Mouse (Mus musculus): ENCODE results near the gene Ecpas.

Ecpas gene

GRCm38 (mm10) chr4:58912629-58913335 is at the start of gene Ecpas:
TSS of gene Ecpas (minus strand) at chr4:58912749.
- in situ Hi-C loops (cut with MseI, MboI), result no loop called here

DNA sequence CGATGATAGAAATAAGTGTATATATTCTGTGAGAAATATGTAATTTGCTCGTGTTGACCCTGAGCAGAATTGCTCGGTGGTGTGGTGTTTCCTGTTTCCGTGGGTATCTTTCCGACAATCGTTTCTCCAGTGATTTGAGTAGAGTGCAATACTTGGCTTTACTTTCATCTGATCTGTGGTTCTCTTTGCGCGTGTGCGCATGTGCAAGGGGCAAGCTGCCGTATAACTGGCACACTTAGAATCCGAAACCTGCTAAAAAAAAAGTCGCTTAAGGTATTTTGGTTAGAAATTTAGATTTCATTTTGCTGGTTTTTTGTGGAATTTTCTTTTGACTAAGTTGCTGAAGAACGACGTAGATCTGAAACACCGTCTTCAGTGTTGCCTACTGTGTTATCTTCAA is 49.2 kb upstream of the Ecpas start:
- in situ Hi-C loops (cut with MseI, MboI), result no loop called here

DNA sequence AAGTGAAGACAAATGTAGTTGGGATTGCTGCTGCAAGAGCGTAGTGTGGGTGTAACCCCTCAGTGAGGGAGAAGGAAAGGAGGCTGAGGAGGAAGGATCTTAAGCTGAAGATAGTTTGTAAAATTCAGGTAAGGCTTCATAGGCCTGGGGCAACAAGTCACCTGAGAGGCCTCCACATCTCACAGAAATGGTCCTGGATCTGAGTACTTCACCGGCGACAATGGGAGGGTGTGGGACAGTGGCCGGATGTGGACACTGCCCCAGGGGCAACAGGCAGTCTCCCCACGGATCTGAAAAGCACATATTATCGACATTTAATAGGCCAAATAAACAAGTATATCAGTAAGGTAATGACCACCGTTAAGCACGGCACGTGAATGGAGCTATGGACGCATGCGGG is 40.1 kb upstream of the Ecpas start:
- in situ Hi-C loops (cut with MseI, MboI), result no loop called here

DNA sequence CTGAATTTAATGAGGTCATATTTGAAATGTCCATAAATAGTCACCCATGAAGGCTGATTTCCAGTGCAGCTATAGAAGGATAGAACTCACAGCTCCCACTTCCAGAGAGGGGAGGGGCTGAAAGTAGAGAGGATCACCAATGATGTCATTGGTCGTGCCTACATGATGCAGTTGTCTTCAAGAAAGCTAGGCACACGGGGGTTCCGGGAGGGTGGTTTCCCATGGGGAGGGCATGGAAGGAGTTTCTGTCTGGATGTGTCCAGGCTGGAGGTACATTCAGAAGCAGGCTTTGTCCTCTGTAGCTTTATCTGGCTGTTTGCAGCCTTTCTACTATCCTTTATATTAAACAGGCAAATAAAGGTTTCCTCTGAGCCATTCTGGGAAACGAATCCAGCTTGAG is 35.8 kb upstream of the Ecpas start:
- in situ Hi-C loops (cut with MseI, MboI), result no loop called here

DNA sequence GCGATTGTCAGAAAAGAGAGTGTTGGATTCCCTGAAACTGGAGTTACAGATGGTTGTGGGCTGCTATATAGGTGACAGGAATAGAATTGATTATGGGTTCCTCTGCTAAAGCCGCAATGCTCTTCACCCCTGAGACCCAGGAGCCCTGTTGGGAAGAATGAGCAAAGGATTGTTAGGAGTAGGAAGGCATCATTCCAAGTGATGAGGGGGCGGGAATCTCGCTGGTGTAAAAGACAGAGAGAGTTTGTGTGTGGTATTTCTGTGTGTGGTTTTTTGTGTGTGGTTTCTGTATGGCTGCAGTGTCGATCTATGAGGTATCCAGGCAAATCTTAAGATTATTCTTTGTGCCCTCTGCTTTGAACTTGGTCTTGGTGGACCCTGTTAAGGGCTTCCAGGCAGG is 32.1 kb upstream of the Ecpas start:
- in situ Hi-C loops (cut with MseI, MboI), result no loop called here

DNA sequence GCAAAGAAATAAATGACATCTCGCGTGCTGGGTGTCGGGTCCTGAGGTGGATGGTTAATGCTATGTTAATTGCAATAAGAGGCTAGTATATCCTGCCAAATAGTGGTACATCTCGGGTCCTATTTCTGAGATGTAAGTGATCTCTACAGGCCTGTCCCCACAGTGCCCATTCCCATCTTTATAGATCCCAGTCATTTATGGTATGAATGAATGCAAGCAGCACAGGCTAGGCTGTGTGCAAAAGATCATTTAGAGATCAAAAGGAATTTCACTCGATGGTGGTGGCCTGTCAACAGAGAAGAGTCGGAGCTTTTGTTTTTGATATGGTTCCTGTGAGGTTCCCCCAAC is 31.6 kb upstream of the Ecpas start:
- in situ Hi-C loops (cut with MseI, MboI), result no loop called here

- in situ Hi-C loops (cut with MseI, MboI), result no loop called here
These were observed 31.1 kb upstream of the Ecpas start, which contains the start of gene Zkscan16 for GRCm38 (mm10) chr4:58943420-58944205. TSS of gene Zkscan16 (plus strand) at chr4:58943628.

GRCm38 (mm10) chr4:58942942-58943341 is 30.4 kb upstream of the Ecpas start:
- in situ Hi-C loops (cut with MseI, MboI), result no loop called here

DNA sequence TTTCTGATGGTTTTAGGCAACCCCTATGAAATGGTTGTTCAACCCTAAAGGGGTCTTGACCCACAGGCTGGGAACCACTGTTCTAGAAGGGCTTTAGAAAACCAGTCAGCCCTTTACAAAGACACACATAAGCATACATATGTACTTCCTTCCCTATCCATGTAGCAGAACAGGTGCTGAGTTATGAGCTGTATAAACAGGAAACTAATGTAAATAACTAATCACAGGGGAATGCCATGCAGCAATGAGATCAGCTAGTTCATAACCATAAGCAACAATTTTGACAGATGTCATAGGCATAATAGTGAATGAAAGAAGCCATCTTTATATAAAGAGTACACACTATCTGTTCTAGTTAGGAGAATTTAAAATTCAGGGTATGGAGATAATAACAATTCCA is 29.1 kb upstream of the Ecpas start:
- in situ Hi-C loops (cut with MseI, MboI), result no loop called here

- in situ Hi-C loops (cut with MseI, MboI), result no loop called here
These were observed 23.3 kb upstream of the Ecpas start for GRCm38 (mm10) chr4:58935846-58936245.

- in situ Hi-C loops (cut with MseI, MboI), result no loop called here
These were observed 22.4 kb upstream of the Ecpas start for GRCm38 (mm10) chr4:58934746-58935476.

DNA sequence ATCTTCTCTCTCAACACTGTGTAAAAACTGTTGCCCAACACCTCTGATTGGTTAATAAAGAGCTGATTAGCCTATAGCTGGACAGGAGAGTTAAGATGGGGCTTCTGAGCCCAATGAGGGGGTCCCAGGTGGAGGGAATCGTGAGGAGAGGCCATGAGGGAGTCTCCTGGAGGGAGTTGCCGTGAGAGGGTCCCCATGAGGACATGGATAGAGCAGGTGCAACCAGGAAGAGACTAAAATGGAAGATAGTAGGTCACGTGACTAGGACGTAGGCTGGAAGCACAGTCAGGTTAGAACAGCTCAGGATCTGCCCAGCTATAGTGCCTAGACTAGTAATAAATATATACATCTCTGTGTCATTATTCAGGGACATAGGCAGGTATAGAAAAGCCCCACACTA is 21.8 kb upstream of the Ecpas start:
- in situ Hi-C loops (cut with MseI, MboI), result no loop called here

- in situ Hi-C loops (cut with MseI, MboI), result no loop called here
These were observed 20.0 kb upstream of the Ecpas start for GRCm38 (mm10) chr4:58932541-58932940.

DNA sequence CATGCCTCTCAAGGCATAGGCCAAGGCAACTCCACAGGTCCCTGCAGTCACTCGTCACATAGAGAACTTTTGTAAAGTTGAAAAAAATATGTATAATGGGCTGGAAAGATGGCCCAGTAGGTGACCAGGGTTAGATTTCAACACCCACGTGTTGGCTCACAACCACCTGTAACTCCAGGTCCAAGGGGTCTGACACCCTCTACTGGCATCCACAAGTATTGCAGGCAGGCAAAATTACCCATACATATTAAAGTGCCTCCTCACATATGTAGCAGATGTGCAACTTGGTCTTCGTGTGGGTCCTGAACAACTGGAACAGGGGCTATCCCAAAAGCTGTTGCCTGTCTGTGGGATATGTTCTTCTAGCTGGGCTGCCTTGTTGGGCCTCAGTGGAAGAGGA is 15.1 kb upstream of the Ecpas start:
- in situ Hi-C loops (cut with MseI, MboI), result no loop called here

DNA sequence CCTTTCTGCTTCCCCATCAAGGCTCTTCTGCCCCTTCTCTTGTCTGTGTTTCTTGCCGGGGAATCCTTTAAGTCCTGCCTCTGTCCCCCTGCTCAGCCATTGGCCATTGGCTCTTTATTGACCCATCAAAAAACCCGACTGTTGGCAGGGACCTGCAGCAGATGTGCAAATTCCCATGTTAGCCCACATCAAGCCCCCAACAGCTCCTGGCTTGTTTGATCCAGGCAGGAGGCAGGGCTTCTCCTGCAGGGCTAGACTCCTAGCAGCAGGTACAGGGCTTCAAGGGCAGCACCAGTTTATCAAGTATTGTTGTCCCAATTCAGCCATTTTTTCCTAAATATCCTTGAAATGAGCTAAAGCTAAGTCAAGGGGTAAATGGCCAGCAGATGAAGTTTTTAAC is 13.6 kb upstream of the Ecpas start:
- in situ Hi-C loops (cut with MseI, MboI), result no loop called here

- in situ Hi-C loops (cut with MseI, MboI), result no loop called here
These were observed 13.1 kb upstream of the Ecpas start for GRCm38 (mm10) chr4:58925664-58926063.

- in situ Hi-C loops (cut with MseI, MboI), result no loop called here
These were observed 11.4 kb upstream of the Ecpas start for GRCm38 (mm10) chr4:58923933-58924332.

DNA sequence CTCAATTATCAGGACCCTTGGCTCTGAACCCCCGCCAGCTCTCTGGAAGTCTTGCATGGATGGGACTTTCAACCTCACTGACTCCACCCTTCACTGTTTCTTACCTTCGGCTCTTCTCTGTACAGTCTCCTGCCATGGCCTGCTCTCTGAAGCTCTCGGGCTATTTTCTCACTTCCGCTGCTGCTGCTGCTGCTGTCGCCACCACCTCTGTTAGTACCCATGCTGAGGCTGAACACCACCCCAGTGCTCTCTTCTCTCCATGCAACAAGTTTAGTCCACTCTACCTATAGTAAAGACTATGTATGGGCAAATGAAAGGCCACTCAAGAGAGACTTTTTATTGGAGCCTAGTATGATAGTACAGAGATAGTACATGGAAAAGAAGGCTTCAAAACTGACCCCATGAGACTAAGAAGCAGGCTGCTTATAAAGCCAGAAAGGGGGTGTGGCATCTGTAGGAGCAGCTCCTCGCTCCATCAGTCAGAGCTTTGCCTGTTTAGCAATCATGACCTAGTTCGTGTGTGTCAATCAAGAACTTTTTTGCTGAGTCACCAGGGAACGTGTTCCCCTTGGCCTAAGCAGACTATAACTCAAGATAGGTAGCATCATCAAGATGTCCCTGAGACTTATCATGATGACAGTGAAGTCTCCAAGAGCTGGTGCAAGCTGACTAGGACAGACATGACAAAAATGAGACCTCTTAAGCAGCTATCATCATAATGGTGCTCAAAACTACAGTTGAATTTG is 2.7 kb upstream of the Ecpas start:
- in situ Hi-C loops (cut with MseI, MboI), result no loop called here

- in situ Hi-C loops (cut with MseI, MboI), result no loop called here
These were observed 932 bp upstream of the Ecpas start for GRCm38 (mm10) chr4:58913336-58914026.

DNA sequence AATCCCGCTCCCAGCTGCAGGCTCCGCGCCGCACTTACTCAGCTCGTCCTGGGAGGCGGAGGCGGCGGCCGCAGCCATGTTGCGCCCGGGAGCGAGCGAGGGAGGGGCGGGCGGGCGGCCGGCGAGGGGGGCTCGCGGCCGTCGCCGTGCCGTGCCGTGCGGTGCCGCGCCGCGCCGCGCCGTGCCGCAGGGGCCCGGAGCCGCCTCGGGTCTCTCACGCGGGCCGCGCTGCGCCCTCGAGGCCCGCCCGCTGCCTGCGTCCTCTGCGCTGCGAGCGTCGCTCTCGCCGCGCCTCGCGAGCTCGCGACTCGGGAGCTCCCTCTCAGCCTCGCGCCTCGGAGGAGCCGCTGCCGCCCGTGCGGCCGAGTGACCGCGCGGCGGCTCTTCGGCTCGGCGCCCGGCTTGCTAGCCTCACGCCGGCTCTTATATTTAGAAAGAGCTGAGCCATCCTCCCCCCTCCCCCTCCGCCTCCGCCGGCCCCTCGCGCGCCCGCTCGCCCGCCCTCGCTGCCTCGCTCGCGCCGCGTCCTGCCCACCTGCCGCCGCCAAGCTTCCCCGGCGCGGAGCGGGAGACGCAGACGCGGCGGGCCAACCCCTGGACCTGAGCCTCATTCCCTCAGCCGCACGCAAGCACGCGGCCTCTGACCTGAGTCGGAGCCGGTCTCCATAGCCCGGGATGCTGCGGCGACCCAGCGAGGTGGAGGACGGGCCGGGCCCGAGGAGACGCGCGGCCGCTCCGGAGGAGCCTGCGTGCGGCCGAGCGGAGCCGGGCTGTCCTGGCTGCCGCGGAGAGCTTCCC is 519 bp downstream of the Ecpas start:
- in situ Hi-C loops (cut with MseI, MboI), result no loop called here

Data from mouse trophoblast stem cell (cell line).